Mouse (Mus musculus) hindbrain, embryonic 16.5 days (tissue): ENCODE measurements at regions not wholly inside any gene's neighbourhood (a gene's known extent, or its start where the extent isn't known, plus 50 kb on each side); places are given as distances from the start of the nearest gene placed in this dataset.

Experiments used
- ATAC-seq: fragments of 200-750 bp; cut with Nextera tagmentation; 2 replicates; pipeline ENCODE4 v1.8.0; 2017; ENCODE audit warnings: moderate TSS enrichment, moderate library complexity
- H3K27ac ChIP-seq: fragments of 300-500 bp; sonication (generic); 2 replicates; pipeline ENCODE4 v1.5.1; 2014; ENCODE audit warnings: low read depth, mild to moderate bottlenecking, control low read depth, low read length, moderate library complexity
- H3K27me3 ChIP-seq: fragments of 300-500 bp; sonication (generic); replicated peaks from 2 replicates; pipeline ENCODE4 v1.6.1; 2014; ENCODE audit warnings: low read length; ENCODE audit not compliant: control insufficient read depth, insufficient read depth
- H3K36me3 ChIP-seq: fragments of 300-500 bp; sonication (generic); 2 replicates; pipeline ENCODE4 v1.6.1; 2014; ENCODE audit warnings: mild to moderate bottlenecking, low read length, moderate library complexity, mixed read lengths; ENCODE audit not compliant: control insufficient read depth, insufficient read depth
- H3K4me1 ChIP-seq: fragments of 300-500 bp; sonication (generic); 2 replicates; pipeline ENCODE4 v1.6.1; 2014; ENCODE audit warnings: low read depth, low read length; ENCODE audit not compliant: control insufficient read depth, insufficient read depth
- H3K4me2 ChIP-seq: fragments of 300-500 bp; sonication (generic); 2 replicates; pipeline ENCODE4 v1.6.1; 2014; ENCODE audit warnings: mild to moderate bottlenecking, low read length, control low read depth, moderate library complexity
- H3K4me3 ChIP-seq: fragments of 300-500 bp; sonication (generic); 2 replicates; pipeline ENCODE4 v1.5.1; 2014; ENCODE audit warnings: mild to moderate bottlenecking, low read length, control low read depth, moderate library complexity
- H3K9ac ChIP-seq: fragments of 300-500 bp; sonication (generic); 2 replicates; pipeline ENCODE4 v1.6.1; 2014; ENCODE audit warnings: low read depth, mild to moderate bottlenecking, control low read depth, low read length, moderate library complexity
- H3K9me3 ChIP-seq: fragments of 300-500 bp; sonication (generic); 2 replicates; pipeline ENCODE4 v1.6.1; 2014; ENCODE audit warnings: mild to moderate bottlenecking, low read length, moderate library complexity; ENCODE audit not compliant: control insufficient read depth
- WGBS: fragments of 180-500 bp; shearing (Covaris S2); extraction: QIAGEN DNeasy Blood & Tissue Kit; methylation state at CpG from one replicate; pipeline ENCODE4 v1.1.7; 2014; 5-methylcytosine and 5-hydroxymethylcytosine counted together

- Histone ChIP-seq H3K36me3 (no peaks in the 10 kb centered on the region), H3K27ac (no peak overlapping the region), H3K4me3 (no peak overlapping the region), H3K9ac (no peak overlapping the region), H3K4me1 (no peaks in the 10 kb centered on the region), H3K9me3 (no peaks in the 10 kb centered on the region), H3K4me2 (no peak overlapping the region), H3K27me3 (no peaks in the 10 kb centered on the region)
- WGBS, result 82% methylated on average over 3 of the region's 3 CpGs
- no peak for ATAC-seq
Measured at GRCm38 (mm10) chr15:23979506-23979905, 1430.7 kb downstream of the Cdh18 start.
